Mouse (Mus musculus) C2C12 (cell line): ENCODE results near the gene Gm5134.

Source experiments
- CTCF ChIP-seq: IDR thresholded peaks from one replicate; pipeline ENCODE4 v1.5.1; 2011; ENCODE audit not compliant: control insufficient read depth, insufficient read depth, insufficient read length
- MAX ChIP-seq: IDR thresholded peaks from one replicate; pipeline ENCODE4 v1.6.1; 2011; ENCODE audit warnings: mild to moderate bottlenecking, control low read depth
- USF1 ChIP-seq: IDR thresholded peaks from one replicate; pipeline ENCODE4 v1.6.1; 2011; ENCODE audit warnings: low read depth, mild to moderate bottlenecking, control low read depth, moderate library complexity

GRCm38 (mm10) chr10:76009812-76010211 is 55.5 kb downstream of the Gm5134 start:
- no peak for TF ChIP-seq CTCF
- TF ChIP-seq MAX = no peak
- TF ChIP-seq USF1 = no peak
